In genomic region chr11:78164604-78164923, GRCm38 (mm10) we compare ENCODE assay signal across 8 mouse cellular contexts. TPM values are rescaled to one million over a fixed set of nuclear protein-coding genes. Genes with fewer than 3 reads are reported as not detected.
A peak's percentile ranks its signal among the peaks of the same experiment; 100 is the strongest.
DNase-seq lines count a peak whose midpoint lies in the region; ATAC-seq and TF ChIP-seq lines count a peak whose summit lies in the region.

No protein-coding gene starts in this region.

- H3K27me3 ChIP-seq in CH12.LX (replicated peaks) = no peaks in the 10 kb centered on the region
- no peaks in the 10 kb centered on the region for H3K27me3 ChIP-seq in forebrain, embryonic 16.5 days (replicated peaks; ENCODE audit: control insufficient read depth, insufficient read depth, low read length)
- no peaks in the 10 kb centered on the region for H3K27me3 ChIP-seq in liver, embryonic 14.5 days (ENCODE audit: control insufficient read depth, insufficient read depth, low read length)

- in situ Hi-C loops in CH12.LX (cut with MboI; ENCODE audit: low pct_ligation_motif_present, low pct_unique_long_range_greater_than_20kb, low sequenced_read_pairs) = no loop called here

- ATAC-seq in forebrain, embryonic 16.5 days = no peak
- ATAC-seq in liver, embryonic 14.5 days (ENCODE audit: insufficient read depth) = no peak
- no peak for ATAC-seq in inflammation-experienced regulatory T-cells, adult 6 months

- H3K36me3 ChIP-seq in CH12.LX (replicated peaks in 1 of 2; ENCODE audit: control insufficient read depth in 1 of 2, insufficient read depth in 1 of 2, low read length in 1 of 2) = peaks cover 27 to 43% of the 10 kb centered on the region in 2 experiments
- peaks cover 20% of the 10 kb centered on the region for H3K36me3 ChIP-seq in forebrain, embryonic 16.5 days (ENCODE audit: control insufficient read depth, insufficient read depth)
- H3K36me3 ChIP-seq in liver, embryonic 14.5 days (replicated peaks; ENCODE audit: control insufficient read depth, insufficient read depth, low read depth) = peaks cover 22% of the 10 kb centered on the region

- H3K4me1 ChIP-seq in CH12.LX (ENCODE audit: control insufficient read depth in 1 of 2, insufficient read depth in 2 of 2) = peaks cover 31 to 64% of the 10 kb centered on the region in 2 experiments
- peaks cover 29% of the 10 kb centered on the region for H3K4me1 ChIP-seq in forebrain, embryonic 16.5 days (replicated peaks; ENCODE audit: control insufficient read depth, insufficient read depth, low read length)
- H3K4me1 ChIP-seq in liver, embryonic 14.5 days (replicated peaks; ENCODE audit: control insufficient read depth in 2 of 2, insufficient read depth in 2 of 2, low read length in 1 of 2) = peaks cover 42 to 43% of the 10 kb centered on the region in 2 experiments

- H3K27ac ChIP-seq in CH12.LX (ENCODE audit: insufficient read depth, low read depth) = peak overlapping the region; percentile 91
- peak overlapping the region; percentile 98 for H3K27ac ChIP-seq in forebrain, embryonic 16.5 days (ENCODE audit: low read length)
- peak overlapping the region; percentile 70 for H3K27ac ChIP-seq in liver, embryonic 14.5 days

- dilution Hi-C loops in CH12.LX (cut with MboI; ENCODE audit: extremely low pct_ligation_motif_present, extremely low pct_unique_long_range_greater_than_20kb, low sequenced_read_pairs) = no loop called here

- H3K9me3 ChIP-seq in CH12.LX (replicated peaks; ENCODE audit: low read length) = no peaks in the 10 kb centered on the region
- H3K9me3 ChIP-seq in forebrain, embryonic 16.5 days (ENCODE audit: control insufficient read depth, low read length) = no peaks in the 10 kb centered on the region
- no peaks in the 10 kb centered on the region for H3K9me3 ChIP-seq in liver, embryonic 14.5 days (ENCODE audit: control insufficient read depth, low read length)

- TF ChIP-seq CTCF in CH12.LX (conservative IDR thresholded peaks at IDR 0.05 in 1 of 2, IDR thresholded peaks at IDR 0.05 in 1 of 2; ENCODE audit: low read depth in 2 of 2, low read length in 2 of 2) = no peak
- TF ChIP-seq CTCF in liver, embryonic 14.5 days (IDR thresholded peaks at IDR 0.05; ENCODE audit: low read depth) = no peak

- H3K4me2 ChIP-seq in CH12.LX (ENCODE audit: insufficient read depth, low read depth, poor library complexity, severe bottlenecking) = peak overlapping the region; percentile 79
- peak overlapping the region; percentile 68 for H3K4me2 ChIP-seq in forebrain, embryonic 16.5 days (ENCODE audit: low read length)
- peak overlapping the region; percentile 98 for H3K4me2 ChIP-seq in liver, embryonic 14.5 days (ENCODE audit: low read depth)

- H3K9ac ChIP-seq in CH12.LX (ENCODE audit: insufficient read depth, low read depth) = peak overlapping the region; percentile 96
- peak overlapping the region; percentile 99 for H3K9ac ChIP-seq in forebrain, embryonic 16.5 days (replicated peaks; ENCODE audit: low read depth, low read length)
- peak overlapping the region; percentile 95 for H3K9ac ChIP-seq in liver, embryonic 14.5 days (replicated peaks)

- 0% methylated on average over 14 of the region's 14 CpGs for WGBS in forebrain, embryonic 16.5 days
- under 1% methylated on average over 14 of the region's 14 CpGs for WGBS in liver, embryonic 14.5 days (ENCODE audit: insufficient replicate concordance)

- H3K79me2 ChIP-seq in CH12.LX (replicated peaks; ENCODE audit: control insufficient read depth, extremely low read depth, insufficient read depth, poor library complexity, severe bottlenecking) = peaks cover 33% of the 10 kb centered on the region

- TF ChIP-seq RAD21 in CH12.LX (IDR thresholded peaks at IDR 0.05; ENCODE audit: low read depth, low read length) = no peak

- H3K4me3 ChIP-seq in CH12.LX (replicated peaks in 1 of 3; ENCODE audit: low read depth in 2 of 3, low read length in 2 of 3, poor library complexity in 1 of 3) = peak overlapping the region; percentile 73 to 97 (median 96)
- peak overlapping the region; percentile 94 for H3K4me3 ChIP-seq in forebrain, embryonic 16.5 days (replicated peaks; ENCODE audit: low read length)
- H3K4me3 ChIP-seq in liver, embryonic 14.5 days (ENCODE audit: insufficient read depth in 1 of 2, low read depth in 2 of 2, low read length in 2 of 2) = peak overlapping the region; percentile 85 to 93

- peak; percentile 94 for DNase-seq in heart, adult 11 months
- DNase-seq in heart, adult 9 months (ENCODE audit: low spot score in 2 of 2) = no peak
- no peak for DNase-seq in CH12.LX (ENCODE audit: extremely low read depth)
- no peak for DNase-seq in liver, embryonic 14.5 days (ENCODE audit: low read depth in 3 of 3, low spot score in 3 of 3)
- no peak for DNase-seq in thymus, postnatal 25 days
- no peak for DNase-seq in cerebellum, postnatal 25 days

- TF ChIP-seq POLR2A in CH12.LX (IDR thresholded peaks at IDR 0.05; ENCODE audit: low read depth, low read length) = no peak

- TF ChIP-seq EP300 in CH12.LX (IDR thresholded peaks at IDR 0.05; ENCODE audit: low read length) = no peak
- TF ChIP-seq EP300 in liver, embryonic 14.5 days (IDR thresholded peaks at IDR 0.05; ENCODE audit: low read depth) = no peak

TF ChIP-seq in CH12.LX, 34 proteins besides CTCF, POLR2A, EP300 and RAD21:
- TF ChIP-seq MAX (IDR thresholded peaks at IDR 0.05; ENCODE audit: low read length) = 0 out of 2 replicates have a peak, but pooled peaks have one; percentile 11
- TF ChIP-seq MYC (IDR thresholded peaks at IDR 0.05; ENCODE audit: low read depth, low read length) = no peak
TF ChIP-seq in CH12.LX: peak in this region for 1.

RNA-seq across cellular contexts. Expression of gene Traf4, which starts 0.8 kb away (rescaled TPM):
- total RNA-seq in CH12.LX (2012; rRNA removed) = 47.9 and 55.9 TPM in 2 replicates
- 17.1 and 20.8 TPM in 2 replicates for total RNA-seq in CH12.LX (2014; rRNA removed)
- 52.9 and 68.7 TPM in 2 replicates for polyA plus RNA-seq in CH12.LX (2012; ENCODE audit: insufficient read length, low read depth)
- polyA plus RNA-seq in forebrain, embryonic 16.5 days (2015; fragmentation: Nextera tagmentation; extraction: Ambion mirVana) = 122 and 124 TPM in 2 replicates
- 35.1 and 39.9 TPM in 2 replicates for polyA plus RNA-seq in liver, embryonic 14.5 days (2012; rRNA removed)
- polyA plus RNA-seq in liver, embryonic 14.5 days (2014; fragmentation: Nextera tagmentation; extraction: Ambion mirVana) = 17.1 and 18.0 TPM in 2 replicates
- polyA plus RNA-seq in inflammation-experienced regulatory T-cells, adult 6 months (2017; shearing (Covaris generic)) = 1 to 10 TPM; 3.5 to 6.8 (median 3.6) TPM

RNA-seq across cellular contexts. Expression of gene Nek8, which starts 11.9 kb away (rescaled TPM):
- 6.7 and 7.4 TPM in 2 replicates for total RNA-seq in CH12.LX (2012; rRNA removed)
- total RNA-seq in CH12.LX (2014; rRNA removed) = 6.1 and 7.1 TPM in 2 replicates
- 8.3 and 9.9 TPM in 2 replicates for polyA plus RNA-seq in CH12.LX (2012; ENCODE audit: insufficient read length, low read depth)
- polyA plus RNA-seq in forebrain, embryonic 16.5 days (2015; fragmentation: Nextera tagmentation; extraction: Ambion mirVana) = 5.1 and 6.0 TPM in 2 replicates
- 9.8 and 10.6 TPM in 2 replicates for polyA plus RNA-seq in liver, embryonic 14.5 days (2012; rRNA removed)
- polyA plus RNA-seq in liver, embryonic 14.5 days (2014; fragmentation: Nextera tagmentation; extraction: Ambion mirVana) = 7.4 and 7.8 TPM in 2 replicates
- 10 to 100 TPM in 2 of 3 experiments, 1 to 10 TPM in 1; 9.1 to 13.2 (median 11.3) TPM for polyA plus RNA-seq in inflammation-experienced regulatory T-cells, adult 6 months (2017; shearing (Covaris generic))

RNA-seq across cellular contexts. Expression of gene Tlcd1, which starts 11.9 kb away (rescaled TPM):
- total RNA-seq in CH12.LX (2012; rRNA removed) (16.4 and 20.3 TPM in 2 replicates), CH12.LX (2014; rRNA removed) (18.2 and 20.3 TPM in 2 replicates)
- 15.6 and 19.1 TPM in 2 replicates for polyA plus RNA-seq in CH12.LX (2012; ENCODE audit: insufficient read length, low read depth)
- 5.4 and 6.5 TPM in 2 replicates for polyA plus RNA-seq in forebrain, embryonic 16.5 days (2015; fragmentation: Nextera tagmentation; extraction: Ambion mirVana)
- 47.4 and 69.6 TPM in 2 replicates for polyA plus RNA-seq in liver, embryonic 14.5 days (2012; rRNA removed)
- 44.9 and 50.5 TPM in 2 replicates for polyA plus RNA-seq in liver, embryonic 14.5 days (2014; fragmentation: Nextera tagmentation; extraction: Ambion mirVana)
- 1 to 10 TPM; 2.7 to 3.6 (median 3.2) TPM for polyA plus RNA-seq in inflammation-experienced regulatory T-cells, adult 6 months (2017; shearing (Covaris generic))

RNA-seq across cellular contexts. Expression of gene Rpl23a, which starts 18.8 kb away (rescaled TPM):
- total RNA-seq in CH12.LX (2012; rRNA removed) = 3,714 and 3,939 TPM in 2 replicates
- 3,235 and 3,361 TPM in 2 replicates for total RNA-seq in CH12.LX (2014; rRNA removed)
- polyA plus RNA-seq in CH12.LX (2012; ENCODE audit: insufficient read length, low read depth) = 2,992 and 3,119 TPM in 2 replicates
- polyA plus RNA-seq in forebrain, embryonic 16.5 days (2015; fragmentation: Nextera tagmentation; extraction: Ambion mirVana) = 758 and 831 TPM in 2 replicates
- 628 and 1,347 TPM in 2 replicates for polyA plus RNA-seq in liver, embryonic 14.5 days (2012; rRNA removed)
- 1,087 and 1,100 TPM in 2 replicates for polyA plus RNA-seq in liver, embryonic 14.5 days (2014; fragmentation: Nextera tagmentation; extraction: Ambion mirVana)
- 1,000 to 10,000 TPM; 2,768 to 4,435 (median 3,801) TPM for polyA plus RNA-seq in inflammation-experienced regulatory T-cells, adult 6 months (2017; shearing (Covaris generic))

RNA-seq across cellular contexts. Expression of gene Rab34, which starts 23.7 kb away (rescaled TPM):
- total RNA-seq in CH12.LX (2012; rRNA removed) (0.17 and 0.25 TPM in 2 replicates), CH12.LX (2014; rRNA removed) (0.50 TPM in 1 of 2 replicates, not detected in the other)
- polyA plus RNA-seq in CH12.LX (2012; ENCODE audit: insufficient read length, low read depth) = 0.49 and 1.4 TPM in 2 replicates
- 53.9 and 56.9 TPM in 2 replicates for polyA plus RNA-seq in forebrain, embryonic 16.5 days (2015; fragmentation: Nextera tagmentation; extraction: Ambion mirVana)
- polyA plus RNA-seq in liver, embryonic 14.5 days (2012; rRNA removed) = 7.1 and 7.7 TPM in 2 replicates
- polyA plus RNA-seq in liver, embryonic 14.5 days (2014; fragmentation: Nextera tagmentation; extraction: Ambion mirVana) = 11.3 and 12.4 TPM in 2 replicates
- 1 to 10 TPM in 1 of 3 experiments, not detected in 2; 1.4 TPM for polyA plus RNA-seq in inflammation-experienced regulatory T-cells, adult 6 months (2017; shearing (Covaris generic))
